Mouse (Mus musculus) gastrocnemius, postnatal 14 days (tissue): ENCODE data around the gene Sec13. TPM values are rescaled to one million over a fixed set of nuclear protein-coding genes. Genes with fewer than 3 reads are reported as not detected.
A peak's percentile ranks its signal among the peaks of the same experiment; 100 is the strongest.

Experiments
- DNase-seq: peaks from one replicate; pipeline ENCODE4 v3.0.0; 2021; ENCODE audit warnings: mixed read lengths
- intact Hi-C: fragments of 180-260 bp; cut with DNase I; formaldehyde crosslinking; loops from one replicate; pipeline ENCODE4 v1.15.1; 2025; ENCODE audit warnings: low total_unique reads
- long read RNA-seq, 2 experiments: library from polyadenylated mRNA; stranded (forward); transcript quantifications; one replicate each; pipeline ENCODE4 v2.0.0; 2021
- total RNA-seq, 2 experiments: library from RNA; stranded (reverse); gene quantifications; 2 replicates each; pipeline ENCODE4 v1.2.3; 2021

The Sec13 gene
- 10 to 100 TPM; 68.9 to 78.7 TPM for total RNA-seq
- long read RNA-seq, experiment 1, transcript Sec13-201 (9 exons, 1,353 nt), result major isoform, 61 of 69 reads
- long read RNA-seq, experiment 1, partial matches to known transcripts, result 7 of 69 reads
- long read RNA-seq, experiment 1, other reads (novel, unspliced or antisense), result 1 of 69 reads
- long read RNA-seq, experiment 2, transcript Sec13-201 (9 exons, 1,353 nt), result major isoform, 72 of 83 reads
- long read RNA-seq, experiment 2, partial matches to known transcripts, result 7 of 83 reads
- long read RNA-seq, experiment 2, other reads (novel, unspliced or antisense), result 4 of 83 reads

DNA sequence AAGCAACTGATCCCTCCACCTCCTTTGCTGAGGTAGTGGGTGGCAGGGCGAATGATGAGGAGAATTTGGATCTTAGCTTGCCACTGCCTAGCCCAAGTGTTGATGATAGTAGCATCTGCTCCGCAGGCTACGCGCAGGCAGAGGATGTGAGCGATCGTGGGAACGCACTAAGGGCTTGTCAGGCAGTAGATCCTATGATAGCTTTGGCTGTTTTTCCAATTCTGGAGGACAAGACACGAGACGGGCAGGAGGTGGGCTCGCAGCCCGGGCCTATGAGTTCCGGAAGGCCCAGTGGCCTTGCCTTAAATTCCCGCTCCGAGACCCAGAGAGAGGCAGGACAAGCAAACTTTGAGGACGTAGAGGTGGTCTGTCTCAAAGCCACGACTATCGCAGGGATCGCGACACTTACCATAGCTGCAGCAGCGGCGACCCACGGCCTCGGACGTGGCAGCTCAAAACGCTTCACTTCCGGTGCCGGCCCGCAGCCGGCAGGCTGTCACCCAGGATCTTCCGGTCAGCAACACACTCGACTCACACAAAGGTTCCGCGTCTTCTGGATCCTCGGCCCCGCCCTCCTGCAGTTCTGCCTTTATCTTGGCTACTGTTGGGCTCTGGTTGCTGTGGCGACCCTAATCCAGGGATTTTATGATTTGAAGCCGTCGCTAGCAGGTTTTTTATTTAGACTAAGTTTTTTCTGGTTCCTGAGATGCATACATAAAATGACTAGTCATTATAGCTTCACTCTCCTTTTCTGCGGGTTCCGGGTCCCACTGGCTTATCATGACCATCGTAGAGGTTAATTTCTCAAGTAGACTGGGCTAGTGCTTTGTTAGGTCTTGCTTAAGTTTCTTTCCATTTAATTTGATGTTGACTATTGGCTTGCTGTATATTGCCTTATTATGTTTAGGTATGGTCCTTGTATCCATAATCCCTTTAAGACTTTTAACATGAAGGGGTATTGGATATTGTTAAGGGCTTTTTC, at the start of gene Sec13:
Gene Sec13 (minus strand): TSS at position 508 of the 982 bp plus-strand sequence.
- intact Hi-C loops, result no loop called here
- peak; percentile 84 for DNase-seq

GRCm38 (mm10) chr6:113787459-113787968, 47.0 kb upstream of the Sec13 start:
- intact Hi-C loops, result no loop called here
- DNase-seq, result no peak

- intact Hi-C loops, result no loop called here
- DNase-seq, result no peak
Measured at GRCm38 (mm10) chr6:113785658-113786057, 45.1 kb upstream of the Sec13 start.

DNA sequence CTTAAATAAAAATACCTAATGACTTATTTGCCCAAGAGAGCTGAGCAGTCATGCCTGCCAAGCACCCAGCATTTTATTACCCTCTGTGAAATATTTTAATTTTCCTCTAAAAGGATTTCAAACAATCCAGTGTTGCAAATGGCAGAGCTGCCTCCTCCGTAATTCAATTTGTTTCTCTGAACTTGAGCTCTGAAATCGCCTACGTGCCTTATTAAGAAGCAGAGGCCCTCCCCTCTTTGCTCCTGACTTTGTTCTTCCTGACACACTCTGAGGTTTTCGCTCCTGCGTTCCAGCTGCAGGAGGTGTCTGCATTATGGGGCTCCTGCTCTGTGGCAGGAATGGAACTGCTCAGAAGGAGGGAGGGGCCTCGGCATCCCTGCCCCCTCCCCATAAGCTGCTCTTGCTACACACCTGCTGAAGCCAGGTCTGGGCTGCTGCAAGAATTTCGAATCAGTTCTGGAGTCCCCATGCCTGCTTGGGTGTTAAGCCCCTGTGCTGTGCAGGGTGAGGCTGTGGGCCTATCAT, 37.7 kb upstream of the Sec13 start:
- intact Hi-C loops, result no loop called here
- DNase-seq, result no peak

- intact Hi-C loops, result no loop called here
- no peak for DNase-seq
Measured at GRCm38 (mm10) chr6:113768804-113769203, 28.3 kb upstream of the Sec13 start.

- intact Hi-C loops, result loop anchor here (5.0 kb wide), 1 partner anchor 311 kb away; no protein-coding TSS in a partner anchor
- DNase-seq, result peak; percentile 34
Measured at GRCm38 (mm10) chr6:113761644-113762043, 21.1 kb upstream of the Sec13 start.

- intact Hi-C loops, result no loop called here
- no peak for DNase-seq
Measured at GRCm38 (mm10) chr6:113749119-113749685, 8.7 kb upstream of the Sec13 start.

- no peak for DNase-seq
- intact Hi-C loops, result no loop called here
Measured at GRCm38 (mm10) chr6:113748351-113748750, 7.8 kb upstream of the Sec13 start.

DNA sequence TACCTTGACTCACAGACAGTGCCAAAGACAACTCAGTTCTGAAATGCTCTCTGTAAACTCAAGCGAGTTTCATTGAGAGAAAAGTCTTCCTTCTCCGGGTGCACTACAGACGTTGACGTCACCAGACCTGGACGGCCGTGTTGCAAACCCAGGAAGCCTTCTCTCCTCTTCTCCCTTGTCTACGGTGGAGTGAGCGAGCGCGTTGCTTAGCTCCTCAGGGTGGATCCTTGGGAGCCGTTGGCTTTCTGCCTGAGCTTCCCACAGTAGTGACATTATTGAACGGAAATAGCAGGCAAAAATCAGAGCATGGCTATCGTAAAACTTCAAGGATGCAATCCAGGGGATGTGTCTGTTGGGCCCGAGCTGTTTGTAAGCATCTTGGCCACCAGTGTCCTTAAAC, 6.7 kb upstream of the Sec13 start:
- intact Hi-C loops, result no loop called here

DNA sequence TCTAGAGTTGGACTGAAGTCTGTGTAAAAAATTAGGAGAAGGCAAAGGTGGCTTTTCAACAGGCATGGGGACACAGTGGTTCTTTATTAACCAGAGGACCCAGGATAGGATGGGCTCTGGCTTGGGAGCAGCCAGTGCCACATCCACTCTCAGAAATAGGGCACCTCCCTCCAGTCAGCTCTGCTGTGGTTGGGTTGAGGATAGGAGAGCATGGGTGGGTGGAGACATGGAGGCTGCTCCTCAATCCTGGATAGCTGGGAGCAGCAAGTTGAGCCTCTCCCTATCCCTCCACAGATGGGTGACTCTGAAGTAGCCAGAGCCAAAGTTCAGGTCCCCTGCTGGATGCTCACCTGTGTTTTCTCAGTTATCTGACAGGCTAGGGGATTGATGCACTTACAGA, 4.6 kb upstream of the Sec13 start:
- intact Hi-C loops, result no loop called here
- DNase-seq, result no peak

More for the DNA sequence above, 6.7 kb upstream of the Sec13 start:
- no peak for DNase-seq

DNA sequence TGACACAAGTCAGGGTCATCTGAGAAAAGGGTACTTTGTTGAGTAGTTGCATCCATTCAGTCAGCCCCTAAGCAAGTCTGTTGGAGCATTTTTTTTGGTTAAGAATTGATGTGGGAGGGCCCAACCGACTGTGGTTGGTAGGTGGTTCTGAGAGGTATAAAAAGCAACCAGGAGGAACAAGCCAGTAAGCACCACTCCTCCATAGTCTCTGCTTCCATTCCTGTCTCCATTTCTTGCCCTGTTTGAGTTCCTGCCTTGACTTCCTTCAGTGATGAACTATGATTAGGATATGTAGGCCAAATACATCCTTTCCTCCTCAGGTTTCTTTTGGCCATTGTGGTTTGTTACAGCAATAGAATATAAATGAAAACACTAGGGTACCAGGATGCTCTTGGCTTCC, 2.6 kb upstream of the Sec13 start:
- no peak for DNase-seq
- intact Hi-C loops, result no loop called here

DNA sequence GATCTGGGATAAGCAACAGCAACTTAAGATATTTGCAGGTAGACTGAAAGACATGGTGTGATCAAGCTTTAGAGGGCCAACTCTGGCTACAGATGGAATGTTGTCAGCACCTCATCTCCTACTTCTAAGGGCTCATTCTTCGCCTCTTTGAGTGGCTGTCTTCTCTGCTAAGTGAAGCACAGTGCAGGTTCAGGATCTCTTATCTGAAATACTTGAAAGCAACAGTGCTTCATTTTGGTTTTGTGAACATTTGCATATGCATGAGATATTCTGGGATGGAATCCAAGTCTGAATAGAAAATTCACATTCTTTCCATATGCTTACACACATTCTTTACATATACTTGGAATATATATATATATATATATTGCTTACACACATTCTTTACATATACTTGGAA, 1.8 kb upstream of the Sec13 start:
- intact Hi-C loops, result no loop called here

DNA sequence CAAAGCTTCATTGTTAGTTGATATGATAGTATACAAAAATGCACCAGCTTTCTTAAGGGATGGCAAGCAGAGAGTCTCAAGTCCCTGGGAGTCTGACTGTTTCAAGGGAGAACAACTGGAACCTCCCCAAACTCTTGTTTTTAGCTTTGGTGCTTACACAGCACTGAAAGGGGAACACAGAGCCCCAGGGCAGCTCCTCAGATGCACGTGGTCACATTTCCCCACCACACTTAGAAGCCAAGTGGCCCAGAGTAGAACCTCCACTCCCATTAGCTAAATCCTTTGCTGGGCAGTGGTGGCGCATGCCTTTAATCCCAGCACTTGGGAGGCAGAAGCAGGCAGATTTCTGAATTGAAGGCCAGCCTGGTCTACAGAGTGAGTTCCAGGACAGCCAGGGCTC, 882 bp upstream of the Sec13 start:
- intact Hi-C loops, result no loop called here
- DNase-seq, result no peak

More for the DNA sequence above, 1.8 kb upstream of the Sec13 start:
- no peak for DNase-seq

- intact Hi-C loops, result no loop called here
Measured at GRCm38 (mm10) chr6:113737318-113738046, 3.1 kb downstream of the Sec13 start.

DNA sequence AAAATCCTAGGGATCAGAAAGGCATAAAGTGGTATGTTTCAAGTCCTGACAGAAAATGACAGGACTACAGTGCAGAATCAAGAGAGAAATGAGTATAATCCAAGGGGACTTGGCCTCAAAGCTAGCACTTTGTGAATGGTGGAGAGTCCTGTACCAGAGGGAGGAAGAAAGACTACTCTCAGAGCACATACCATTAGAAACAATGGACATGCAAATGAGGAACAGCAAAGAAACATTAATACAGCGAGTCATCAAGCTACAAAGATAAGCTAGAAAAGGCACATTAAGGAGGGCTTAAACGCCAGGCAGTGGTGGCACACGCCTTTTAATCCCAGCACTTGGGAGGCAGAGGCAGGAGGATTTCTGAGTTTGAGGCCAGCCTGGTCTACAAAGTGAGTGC, 9.2 kb downstream of the Sec13 start:
- no peak for DNase-seq
- intact Hi-C loops, result no loop called here

More at GRCm38 (mm10) chr6:113737318-113738046, 3.1 kb downstream of the Sec13 start:
- no peak for DNase-seq

GRCm38 (mm10) chr6:113728181-113728580, 12.4 kb downstream of the Sec13 start:
- intact Hi-C loops, result no loop called here
- DNase-seq, result no peak

DNA sequence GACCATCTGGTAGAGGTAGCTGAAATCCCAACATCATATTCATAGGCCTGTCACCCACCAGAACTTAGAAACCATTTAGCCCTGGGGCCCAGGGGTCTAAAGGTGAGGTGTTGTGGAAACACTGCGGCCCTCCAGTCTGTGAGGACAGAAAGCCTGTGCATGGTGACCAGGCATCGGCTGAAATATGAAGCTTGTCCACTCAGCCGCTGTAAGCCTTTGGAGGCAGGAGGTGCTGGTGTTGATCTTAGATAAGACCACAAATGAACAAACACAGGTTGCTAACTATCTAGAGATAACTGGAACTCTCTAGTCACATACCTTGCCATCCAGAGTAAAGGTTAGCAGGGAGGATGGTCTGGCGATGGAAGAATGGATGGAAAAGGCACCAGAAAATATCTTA, 19.5 kb downstream of the Sec13 start:
- intact Hi-C loops, result no loop called here
- DNase-seq, result no peak

DNA sequence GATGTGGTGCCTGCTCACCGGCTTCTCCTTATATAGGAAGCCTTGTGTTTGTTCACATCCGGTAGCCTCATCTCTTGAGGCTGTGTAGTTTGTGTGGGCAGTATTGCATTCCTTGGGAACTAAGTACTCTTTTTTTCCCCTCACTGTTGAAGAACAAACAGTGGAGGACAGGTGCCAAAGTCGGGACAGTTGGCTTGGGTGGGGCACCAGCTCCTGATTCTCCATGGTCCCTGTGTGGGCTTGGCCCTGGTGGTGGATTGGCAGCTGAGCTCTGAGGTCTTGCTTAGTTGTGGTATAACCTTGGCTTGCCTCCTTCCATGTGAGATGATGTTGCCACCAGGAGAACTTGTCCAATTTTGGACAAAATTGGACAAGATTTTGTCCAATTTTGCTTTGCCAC, 20.7 kb downstream of the Sec13 start, which contains the start of gene Ghrl:
Gene Ghrl (minus strand): TSS at position 3 of the 400 bp plus-strand sequence.
- DNase-seq, result no peak
- intact Hi-C loops, result no loop called here

DNA sequence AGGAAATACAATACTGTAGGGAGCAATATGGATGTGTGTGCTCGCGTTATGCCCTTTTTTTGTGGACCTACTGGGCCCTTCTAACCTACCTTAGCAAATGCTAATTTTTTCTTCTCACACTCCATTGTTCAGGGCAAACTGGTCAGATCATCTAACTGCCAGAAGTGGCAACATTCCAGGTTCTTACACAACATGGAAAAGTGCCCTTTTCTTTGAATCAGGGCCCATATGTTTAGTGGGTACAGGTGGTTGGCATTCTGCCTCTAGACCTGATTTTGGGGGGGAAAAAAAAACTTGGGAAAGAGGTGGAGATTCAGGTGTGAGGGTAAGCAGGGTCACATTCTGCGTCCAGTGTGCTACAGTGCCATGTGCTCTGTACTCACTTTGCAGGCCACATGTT, 23.0 kb downstream of the Sec13 start:
- DNase-seq, result no peak
- intact Hi-C loops, result no loop called here
